Mouse (Mus musculus) forebrain, embryonic 10.5 days (tissue): ENCODE measurements around the gene Sv2c. TPM values are rescaled to one million over a fixed set of nuclear protein-coding genes. Genes with fewer than 3 reads are reported as not detected.

Source experiments
- polyA plus RNA-seq: library from polyadenylated mRNA; unstranded; fragments of >200 nt; fragmentation: Nextera tagmentation; extraction: Ambion mirVana; gene quantifications from 2 replicates; pipeline ENCODE4 v1.2.1, GENCODE M21; 2016

Sv2c gene
- polyA plus RNA-seq, 1 experiment from 2014 or later: 0.31 TPM

Other genes with a start within 250 kb of the Sv2c start
- gene Iqgap2, start 240.7 kb downstream of the Sv2c start, polyA plus RNA-seq: 13.6 and 14.0 TPM in 2 replicates
- gene Gm20075, start 51.2 kb downstream of the Sv2c start, polyA plus RNA-seq: 31.3 and 34.4 TPM in 2 replicates
- gene Gm17190, start 50.5 kb downstream of the Sv2c start, polyA plus RNA-seq: not detected in 2 replicates